Mouse (Mus musculus) embryonic fibroblast, embryonic 13.5 days (primary cell): Measurements from ENCODE around the gene Shld1. TPM values are rescaled to one million over a fixed set of nuclear protein-coding genes. Genes with fewer than 3 reads are reported as not detected.

ENCODE experiments used
- H3K27ac ChIP-seq: 2 replicates; pipeline ENCODE4 v1.5.1; 2012; ENCODE audit warnings: low read length, control low read depth, inconsistent platforms; ENCODE audit not compliant: insufficient read depth
- H3K4me1 ChIP-seq: 2 replicates; pipeline ENCODE4 v1.6.1; 2011; ENCODE audit warnings: low read length; ENCODE audit not compliant: control insufficient read depth, insufficient read depth
- H3K4me3 ChIP-seq: 2 replicates; pipeline ENCODE4 v1.5.1; 2011; ENCODE audit warnings: mild to moderate bottlenecking, control low read depth, low read length; ENCODE audit not compliant: insufficient read depth
- CTCF ChIP-seq: IDR thresholded peaks from 2 replicates; pipeline ENCODE4 v1.5.1; 2011; ENCODE audit warnings: mild to moderate bottlenecking, control low read depth, low read length, moderate library complexity, borderline replicate concordance; ENCODE audit not compliant: insufficient read depth
- POLR2A ChIP-seq: IDR thresholded peaks from 2 replicates; pipeline ENCODE4 v1.6.1; 2011; ENCODE audit warnings: low read depth, mild to moderate bottlenecking, control low read depth, low read length, moderate library complexity
- polyA plus RNA-seq: library from polyadenylated mRNA; stranded (reverse); fragments of >200 nt; gene quantifications from 2 replicates; pipeline ENCODE4 v1.2.4, GENCODE M21; 2011; ENCODE audit warnings: low read depth; ENCODE audit not compliant: missing spikeins, insufficient read length

Shld1 gene
- polyA plus RNA-seq, 1 experiment, result 5.3 TPM

- TF ChIP-seq CTCF (no peak), POLR2A (no peak)
- Histone ChIP-seq H3K4me3 (no peak overlapping the region), H3K27ac (no peak overlapping the region), H3K4me1 (peaks cover 5% of the 10 kb centered on the region; the same call in 1 of the 2 replicates)
These were observed 3.0 kb downstream of the Shld1 start for GRCm38 (mm10) chr2:132689569-132690231.

GRCm38 (mm10) chr2:132691731-132692130, 5.0 kb downstream of the Shld1 start:
- no peak for TF ChIP-seq POLR2A
- TF ChIP-seq CTCF, result no peak
- Histone ChIP-seq H3K4me1 (peaks cover 5% of the 10 kb centered on the region; the same call in 1 of the 2 replicates), H3K4me3 (no peak overlapping the region), H3K27ac (no peak overlapping the region)

- peaks cover 5% of the 10 kb centered on the region; the same call in 1 of the 2 replicates for H3K4me1 ChIP-seq
- no peak overlapping the region for H3K4me3 ChIP-seq
- no peak for TF ChIP-seq CTCF
- no peak for TF ChIP-seq POLR2A
- H3K27ac ChIP-seq, result no peak overlapping the region
These were observed 5.6 kb downstream of the Shld1 start for GRCm38 (mm10) chr2:132692320-132692719.

- TF ChIP-seq POLR2A (no peak), CTCF (no peak)
- H3K27ac ChIP-seq, result no peak overlapping the region
- no peak overlapping the region for H3K4me3 ChIP-seq
- H3K4me1 ChIP-seq, result 0 out of 2 replicates have a peak, but pooled peaks cover 3% of the 10 kb centered on the region
These were observed 7.2 kb downstream of the Shld1 start for GRCm38 (mm10) chr2:132693980-132694379.

GRCm38 (mm10) chr2:132695358-132696093, 8.8 kb downstream of the Shld1 start:
- no peak for TF ChIP-seq CTCF
- no peak for TF ChIP-seq POLR2A
- H3K27ac ChIP-seq, result no peak overlapping the region
- no peaks in the 10 kb centered on the region for H3K4me1 ChIP-seq

GRCm38 (mm10) chr2:132696519-132696918, 9.8 kb downstream of the Shld1 start:
- TF ChIP-seq CTCF, result no peak
- no peak for TF ChIP-seq POLR2A
- Histone ChIP-seq H3K4me1 (no peaks in the 10 kb centered on the region), H3K4me3 (no peak overlapping the region), H3K27ac (no peak overlapping the region)

More at GRCm38 (mm10) chr2:132695358-132696093, 8.8 kb downstream of the Shld1 start:
- H3K4me3 ChIP-seq, result no peak overlapping the region

GRCm38 (mm10) chr2:132697256-132697655, 10.5 kb downstream of the Shld1 start:
- Histone ChIP-seq H3K4me1 (no peaks in the 10 kb centered on the region), H3K27ac (no peak overlapping the region), H3K4me3 (no peak overlapping the region)
- TF ChIP-seq POLR2A (no peak), CTCF (no peak)

GRCm38 (mm10) chr2:132697695-132698094, 11.0 kb downstream of the Shld1 start:
- Histone ChIP-seq H3K4me1 (no peaks in the 10 kb centered on the region), H3K27ac (no peak overlapping the region), H3K4me3 (no peak overlapping the region)
- TF ChIP-seq POLR2A (no peak), CTCF (no peak)

GRCm38 (mm10) chr2:132698420-132698819, 11.7 kb downstream of the Shld1 start:
- H3K27ac ChIP-seq, result no peak overlapping the region
- H3K4me1 ChIP-seq, result no peaks in the 10 kb centered on the region
- H3K4me3 ChIP-seq, result no peak overlapping the region
- no peak for TF ChIP-seq CTCF
- TF ChIP-seq POLR2A, result no peak

- no peak overlapping the region for H3K4me3 ChIP-seq
- no peaks in the 10 kb centered on the region for H3K4me1 ChIP-seq
- no peak overlapping the region for H3K27ac ChIP-seq
- TF ChIP-seq POLR2A (no peak), CTCF (no peak)
These were observed 14.2 kb downstream of the Shld1 start for GRCm38 (mm10) chr2:132700921-132701320.
